Mouse (Mus musculus): Measurements from ENCODE around the gene Ypel5. TPM values are rescaled to one million over a fixed set of nuclear protein-coding genes. Genes with fewer than 3 reads are reported as not detected.
A peak's percentile ranks its signal among the peaks of the same experiment; 100 is the strongest.

The Ypel5 gene
- total and polyA plus RNA-seq, 2 experiments from 2014 or later = 60.3 to 120 TPM

DNA sequence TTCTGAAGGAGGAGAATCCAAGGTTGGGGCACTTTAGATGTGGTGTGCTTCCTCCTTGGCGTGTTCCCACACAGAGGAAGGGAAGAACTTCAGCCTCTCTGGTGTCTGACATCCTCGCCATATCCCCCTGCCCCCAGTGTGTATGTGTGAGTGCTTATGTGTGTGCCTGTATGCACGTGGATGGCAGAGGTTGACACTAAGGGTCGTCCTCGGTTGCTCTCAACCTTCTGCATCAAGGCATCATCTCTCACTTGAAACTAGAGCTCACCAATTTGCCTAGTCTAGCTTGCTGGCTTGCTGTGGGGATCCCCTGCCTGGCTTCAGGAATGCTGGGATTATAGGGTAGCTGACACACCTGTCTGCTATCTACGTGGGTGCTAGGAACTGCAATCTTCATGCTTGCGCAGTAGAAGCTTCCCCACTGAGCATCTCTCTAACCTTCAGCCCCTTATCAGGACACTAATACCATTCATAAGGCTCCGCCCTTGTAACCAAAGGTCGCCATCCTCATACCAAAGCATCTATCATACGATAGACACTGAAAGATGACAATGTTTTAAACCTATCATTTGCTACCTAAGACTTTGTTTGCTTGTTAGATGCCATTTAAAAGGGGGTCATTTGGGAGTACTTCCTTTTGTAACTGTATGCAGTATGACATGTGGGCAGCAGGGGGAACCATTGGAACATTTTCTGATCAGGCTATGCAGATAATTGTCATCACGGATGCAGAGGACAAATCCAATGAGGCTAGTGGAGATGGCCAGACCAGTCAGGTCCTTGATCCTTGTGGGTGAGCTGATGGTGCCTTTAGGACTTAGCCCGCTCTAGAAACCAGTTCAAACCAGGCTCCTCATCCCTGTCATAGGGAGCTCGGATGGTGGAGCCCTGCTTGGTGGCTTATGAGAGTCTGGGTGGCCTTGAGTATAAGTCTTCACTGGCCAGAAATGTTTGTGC is 21.7 kb downstream of the Ypel5 start:
- Histone ChIP-seq H3K4me1 (ENCODE audit: insufficient read depth, low read length) (no peaks in the 10 kb centered on the region), H3K27ac (ENCODE audit: low read depth, low read length) (no peak overlapping the region), H3K4me3 (ENCODE audit: low read depth, low read length) (no peak overlapping the region), H3K36me3 (ENCODE audit: insufficient read depth, low read length) (no peaks in the 10 kb centered on the region), H3K9me3 (ENCODE audit: low read length) (no peaks in the 10 kb centered on the region), H3K27me3 (ENCODE audit: insufficient read depth, low read length) (no peaks in the 10 kb centered on the region), H3K4me2 (ENCODE audit: low read depth, low read length, poor library complexity, severe bottlenecking) (no peak overlapping the region), H3K9ac (replicated peaks; ENCODE audit: low read length, poor library complexity, severe bottlenecking) (no peak overlapping the region)
- peak; percentile 80 for ATAC-seq (ENCODE audit: low FRiP score)
- DNase-seq (ENCODE audit: low spot score) = peak; percentile 77
- peak; percentile 95 for TF ChIP-seq CTCF (IDR thresholded peaks at IDR 0.05)
- 60% methylated on average over 13 of the region's 13 CpGs for WGBS

DNA sequence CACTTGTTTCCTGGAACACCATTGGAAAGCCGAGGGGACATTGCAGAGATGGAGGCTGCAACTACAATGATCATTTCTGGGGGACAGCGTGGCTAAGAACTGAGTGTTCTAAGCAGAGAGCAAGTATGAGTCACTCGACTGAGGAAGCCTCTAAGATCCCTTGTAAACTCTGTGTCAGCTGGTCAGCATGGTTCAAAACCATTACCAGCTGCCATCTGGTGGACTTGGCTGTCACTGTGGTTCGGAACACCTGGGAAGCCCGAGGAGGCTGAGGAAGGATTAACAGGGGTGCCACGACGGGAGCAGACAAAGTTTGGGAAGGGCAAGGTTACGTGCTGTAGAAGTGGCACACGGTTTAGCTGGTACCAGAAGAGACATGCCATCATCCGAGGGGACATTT is 27.0 kb downstream of the Ypel5 start:
- H3K27me3 ChIP-seq (ENCODE audit: insufficient read depth, low read length) = no peaks in the 10 kb centered on the region
- TF ChIP-seq CTCF (IDR thresholded peaks at IDR 0.05) = no peak
- no peaks in the 10 kb centered on the region for H3K4me1 ChIP-seq (ENCODE audit: insufficient read depth, low read length)
- no peak overlapping the region for H3K27ac ChIP-seq (ENCODE audit: low read depth, low read length)
- H3K4me3 ChIP-seq (ENCODE audit: low read depth, low read length) = no peak overlapping the region
- no peak for ATAC-seq (ENCODE audit: low FRiP score)
- no peak overlapping the region for H3K4me2 ChIP-seq (ENCODE audit: low read depth, low read length, poor library complexity, severe bottlenecking)
- WGBS = 82% methylated on average over 10 of the region's 10 CpGs
- no peak for DNase-seq (ENCODE audit: low spot score)
- H3K9ac ChIP-seq (replicated peaks; ENCODE audit: low read length, poor library complexity, severe bottlenecking) = no peak overlapping the region
- H3K9me3 ChIP-seq (ENCODE audit: low read length) = no peaks in the 10 kb centered on the region
- H3K36me3 ChIP-seq (ENCODE audit: insufficient read depth, low read length) = no peaks in the 10 kb centered on the region

DNA sequence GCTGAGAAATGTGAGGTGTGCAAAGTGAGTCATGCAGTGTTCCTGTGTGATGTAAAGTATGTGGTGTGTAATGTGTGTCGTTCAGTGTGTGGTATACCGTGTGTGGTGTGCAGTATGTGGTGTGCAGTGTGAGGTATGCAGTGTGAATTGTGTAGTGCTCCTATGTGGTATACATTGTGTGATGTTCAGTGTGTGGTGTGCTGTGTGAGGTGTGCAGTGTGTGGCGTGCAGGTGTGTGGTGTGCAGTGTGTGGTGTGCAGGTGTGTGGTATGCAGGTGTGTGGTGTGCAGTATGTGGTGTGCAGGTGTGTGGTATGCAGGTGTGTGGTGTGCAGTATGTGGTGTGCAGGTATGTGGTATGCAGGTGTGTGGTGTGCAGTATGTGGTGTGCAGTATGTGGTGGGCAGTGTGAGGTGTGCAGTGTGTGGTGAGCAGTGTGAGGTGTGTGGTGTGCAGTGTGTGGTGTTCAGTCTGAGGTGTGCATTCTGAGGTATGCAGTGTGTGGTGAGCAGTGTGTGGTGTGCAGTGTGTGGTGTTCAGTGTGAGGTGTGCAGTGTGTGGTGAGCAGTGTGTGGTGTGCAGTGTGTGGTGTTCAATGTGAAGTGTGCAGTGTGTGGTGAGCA is 30.5 kb downstream of the Ypel5 start:
- Histone ChIP-seq H3K4me1 (ENCODE audit: insufficient read depth, low read length) (no peaks in the 10 kb centered on the region), H3K27ac (ENCODE audit: low read depth, low read length) (no peak overlapping the region), H3K27me3 (ENCODE audit: insufficient read depth, low read length) (no peaks in the 10 kb centered on the region), H3K9ac (replicated peaks; ENCODE audit: low read length, poor library complexity, severe bottlenecking) (no peak overlapping the region), H3K36me3 (ENCODE audit: insufficient read depth, low read length) (no peaks in the 10 kb centered on the region), H3K4me3 (ENCODE audit: low read depth, low read length) (no peak overlapping the region), H3K4me2 (ENCODE audit: low read depth, low read length, poor library complexity, severe bottlenecking) (no peak overlapping the region), H3K9me3 (ENCODE audit: low read length) (no peaks in the 10 kb centered on the region)
- TF ChIP-seq CTCF (IDR thresholded peaks at IDR 0.05) = no peak
- 88% methylated on average over 3 of the region's 3 CpGs for WGBS
- ATAC-seq (ENCODE audit: low FRiP score) (no peak), DNase-seq (ENCODE audit: low spot score) (no peak)

DNA sequence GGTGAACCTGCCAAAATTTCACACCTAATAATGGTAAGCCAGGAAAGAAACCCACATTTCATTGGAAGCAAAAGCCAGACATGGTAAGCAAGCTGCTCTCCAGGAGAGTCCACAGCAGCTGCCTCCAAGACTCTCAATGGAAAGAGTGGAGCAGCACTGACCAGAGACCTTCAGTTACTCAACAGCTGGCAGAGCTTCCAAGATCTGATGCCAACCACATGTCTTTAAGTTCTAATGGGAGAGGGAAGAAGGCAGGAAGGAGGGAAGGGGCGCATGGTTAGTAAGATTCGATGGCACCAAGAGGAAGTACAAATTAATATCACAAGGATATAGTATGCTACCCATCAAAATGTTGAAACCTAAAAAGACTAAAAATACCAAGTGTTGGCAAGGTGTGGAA is 31.9 kb downstream of the Ypel5 start:
- no peak for DNase-seq (ENCODE audit: low spot score)
- H3K9me3 ChIP-seq (ENCODE audit: low read length) = no peaks in the 10 kb centered on the region
- no peak for TF ChIP-seq CTCF (IDR thresholded peaks at IDR 0.05)

DNA sequence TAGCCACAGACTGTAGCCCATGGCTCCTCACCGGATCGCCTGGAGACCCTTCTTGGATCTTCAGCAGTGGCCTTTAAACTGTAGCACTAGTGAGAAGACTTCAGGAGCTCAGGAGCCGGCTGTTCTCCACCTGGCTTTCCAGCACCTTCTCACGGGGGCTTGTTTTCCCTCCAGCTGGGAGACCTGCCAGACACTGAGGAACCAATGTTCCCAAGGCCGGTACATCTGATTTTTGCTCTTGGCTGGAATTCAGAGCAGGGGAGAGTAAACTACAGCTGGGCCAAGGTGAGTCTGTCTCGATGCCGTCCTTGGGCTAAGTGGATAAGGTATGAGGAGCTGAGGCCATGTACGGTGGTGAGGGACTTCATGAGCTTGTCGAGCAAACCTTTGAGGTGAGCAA is 42.7 kb downstream of the Ypel5 start:
- Histone ChIP-seq H3K36me3 (ENCODE audit: insufficient read depth, low read length) (no peaks in the 10 kb centered on the region), H3K9me3 (ENCODE audit: low read length) (no peaks in the 10 kb centered on the region), H3K9ac (replicated peaks; ENCODE audit: low read length, poor library complexity, severe bottlenecking) (no peak overlapping the region), H3K27ac (ENCODE audit: low read depth, low read length) (no peak overlapping the region), H3K4me1 (ENCODE audit: insufficient read depth, low read length) (no peaks in the 10 kb centered on the region), H3K27me3 (ENCODE audit: insufficient read depth, low read length) (no peaks in the 10 kb centered on the region), H3K4me2 (ENCODE audit: low read depth, low read length, poor library complexity, severe bottlenecking) (no peak overlapping the region), H3K4me3 (ENCODE audit: low read depth, low read length) (no peak overlapping the region)
- ATAC-seq (ENCODE audit: low FRiP score) (no peak), DNase-seq (ENCODE audit: low spot score) (no peak)
- no peak for TF ChIP-seq CTCF (IDR thresholded peaks at IDR 0.05)
- 94% methylated on average over 9 of the region's 9 CpGs for WGBS

More for the DNA sequence above, 31.9 kb downstream of the Ypel5 start:
- Histone ChIP-seq H3K4me3 (ENCODE audit: low read depth, low read length) (no peak overlapping the region), H3K9ac (replicated peaks; ENCODE audit: low read length, poor library complexity, severe bottlenecking) (no peak overlapping the region), H3K36me3 (ENCODE audit: insufficient read depth, low read length) (no peaks in the 10 kb centered on the region), H3K4me1 (ENCODE audit: insufficient read depth, low read length) (no peaks in the 10 kb centered on the region), H3K27ac (ENCODE audit: low read depth, low read length) (no peak overlapping the region), H3K27me3 (ENCODE audit: insufficient read depth, low read length) (no peaks in the 10 kb centered on the region), H3K4me2 (ENCODE audit: low read depth, low read length, poor library complexity, severe bottlenecking) (no peak overlapping the region)
- WGBS = 91% methylated on average over 2 of the region's 2 CpGs
- ATAC-seq (ENCODE audit: low FRiP score) = no peak

DNA sequence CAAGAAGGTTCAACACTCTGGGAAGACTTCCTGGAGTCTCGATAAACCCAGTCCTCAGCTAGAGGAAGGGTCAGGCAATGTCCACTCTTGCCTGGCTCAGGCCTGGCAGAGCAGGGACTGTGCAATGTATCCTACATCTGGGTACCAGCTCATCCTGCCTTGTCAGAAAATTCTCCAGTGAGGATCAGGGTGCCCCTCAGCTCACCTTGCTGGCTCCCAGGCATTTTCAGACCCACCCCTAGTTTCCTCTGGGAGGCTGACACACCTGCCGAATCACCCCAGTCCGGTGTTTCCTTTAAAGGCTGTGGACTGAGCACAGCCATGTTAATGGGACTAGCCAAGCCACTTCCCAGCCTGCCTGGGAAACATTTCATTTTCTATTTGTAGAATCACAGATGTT is 43.9 kb downstream of the Ypel5 start:
- no peak overlapping the region for H3K4me3 ChIP-seq (ENCODE audit: low read depth, low read length)
- ATAC-seq (ENCODE audit: low FRiP score) = no peak
- WGBS = 73% methylated on average over 3 of the region's 3 CpGs

More for the DNA sequence above, 43.9 kb downstream of the Ypel5 start:
- no peaks in the 10 kb centered on the region for H3K4me1 ChIP-seq (ENCODE audit: insufficient read depth, low read length)
- no peak overlapping the region for H3K4me2 ChIP-seq (ENCODE audit: low read depth, low read length, poor library complexity, severe bottlenecking)
- no peak for TF ChIP-seq CTCF (IDR thresholded peaks at IDR 0.05)
- no peaks in the 10 kb centered on the region for H3K27me3 ChIP-seq (ENCODE audit: insufficient read depth, low read length)
- no peak overlapping the region for H3K27ac ChIP-seq (ENCODE audit: low read depth, low read length)
- no peaks in the 10 kb centered on the region for H3K36me3 ChIP-seq (ENCODE audit: insufficient read depth, low read length)
- no peak overlapping the region for H3K9ac ChIP-seq (replicated peaks; ENCODE audit: low read length, poor library complexity, severe bottlenecking)
- H3K9me3 ChIP-seq (ENCODE audit: low read length) = no peaks in the 10 kb centered on the region
- no peak for DNase-seq (ENCODE audit: low spot score)

All from midbrain, postnatal 0 days (tissue).